Mouse (Mus musculus) right cerebral cortex, postnatal 4 days (tissue): ENCODE data around the gene Brwd1.
"Not testable (repeated sequence)": the region's sequence is repeated elsewhere in the genome, so short reads cannot be mapped to it uniquely, and the experiment has no call there.

Experiments
- DNase-seq: peaks from one replicate; pipeline ENCODE4 v3.0.0-alpha.2; 2022

Brwd1 gene

DNA sequence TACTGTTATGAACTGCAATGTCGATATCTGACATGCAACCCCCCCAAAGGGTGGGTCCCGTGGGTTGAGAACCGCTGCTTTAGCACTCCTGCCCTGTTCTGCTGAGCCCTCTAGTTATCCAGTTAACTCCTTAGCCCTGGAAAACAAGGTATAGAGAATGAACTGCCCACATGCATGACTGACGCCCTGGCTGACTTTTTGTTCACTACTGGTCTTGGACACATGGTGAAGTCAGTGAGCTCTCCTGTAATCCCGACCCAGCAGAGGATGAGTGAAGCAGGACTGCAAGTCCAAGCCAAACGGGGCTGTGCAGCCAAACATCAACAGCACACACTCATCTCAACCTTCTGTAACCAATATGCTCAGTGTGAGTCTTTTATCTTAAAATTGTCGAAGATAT is 1.8 kb downstream of the Brwd1 start:
- DNase-seq = no peak

DNA sequence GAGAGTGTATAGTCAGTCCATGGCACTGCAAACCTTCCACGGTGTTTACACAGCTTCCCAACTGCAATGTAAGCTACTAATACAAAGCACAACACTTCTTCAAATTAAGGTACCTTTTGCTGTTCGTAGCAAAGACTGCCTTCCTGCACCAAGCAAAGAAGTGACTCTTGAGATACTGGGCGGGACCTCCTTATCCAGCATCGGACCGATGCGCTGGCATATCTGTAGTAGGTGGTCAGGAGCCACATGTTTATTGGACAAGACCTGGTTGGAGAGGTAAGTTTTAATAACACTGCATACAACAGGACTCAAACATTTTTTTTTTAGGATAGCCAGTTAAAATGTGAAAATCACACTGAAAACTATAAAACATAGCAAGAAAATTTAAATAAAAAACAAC is 14.0 kb downstream of the Brwd1 start:
- no peak for DNase-seq

DNA sequence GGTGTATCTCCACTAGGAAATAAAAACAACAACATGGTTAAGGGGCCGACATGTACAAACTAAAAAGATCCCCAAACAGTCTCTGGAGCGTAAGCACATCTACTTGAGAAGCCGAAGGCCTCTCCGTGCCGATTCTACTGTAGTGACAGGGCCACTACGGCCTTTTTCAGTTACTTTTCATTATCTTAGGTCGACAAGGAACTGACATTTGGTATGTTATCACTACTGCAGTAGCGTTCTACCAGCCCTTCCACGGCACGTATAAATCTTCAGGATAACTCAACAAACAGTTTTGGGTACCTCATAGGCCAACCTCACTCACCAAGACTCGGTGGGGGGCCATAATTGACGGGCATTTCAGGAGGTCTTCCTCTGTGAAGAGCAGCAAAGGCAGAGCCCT is 16.2 kb downstream of the Brwd1 start:
- no peak for DNase-seq

DNA sequence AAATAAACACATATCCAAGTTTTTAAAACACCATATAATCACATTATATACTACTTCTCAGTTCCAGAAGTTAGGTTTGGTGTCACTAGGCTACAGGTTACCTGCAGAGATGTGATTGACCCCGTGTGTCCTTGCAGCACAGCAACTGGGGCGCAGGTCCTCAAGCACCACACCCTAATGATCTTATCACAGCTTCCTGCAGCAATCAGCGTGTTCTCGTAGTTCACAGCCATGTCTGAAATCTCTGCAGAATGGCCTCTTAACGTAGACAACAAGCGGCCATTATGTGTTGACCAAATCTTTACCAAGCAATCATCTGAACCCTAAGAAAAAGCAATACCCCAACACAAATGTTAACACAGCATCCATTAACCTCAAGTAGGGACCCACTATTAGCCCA is 17.7 kb downstream of the Brwd1 start:
- DNase-seq = no peak

DNA sequence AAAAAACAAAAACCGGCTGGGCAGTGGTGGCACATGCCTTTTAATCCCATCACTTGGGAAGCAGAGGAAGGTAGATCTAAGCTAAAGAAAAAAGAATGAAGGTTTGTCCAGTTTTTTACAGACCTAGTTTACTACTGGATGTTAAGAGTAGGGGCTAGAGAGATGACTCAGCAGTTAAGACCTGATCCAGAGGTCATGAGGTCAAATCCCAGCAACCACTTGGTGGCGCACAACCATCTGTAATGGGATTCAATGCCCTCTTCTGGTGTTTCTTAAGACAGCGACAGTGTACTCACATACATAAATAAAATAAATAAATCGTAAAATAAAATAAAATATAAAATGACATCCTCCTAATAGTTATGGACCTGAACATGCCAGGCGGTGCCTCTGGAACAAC is 38.2 kb downstream of the Brwd1 start:
- DNase-seq = no peak

DNA sequence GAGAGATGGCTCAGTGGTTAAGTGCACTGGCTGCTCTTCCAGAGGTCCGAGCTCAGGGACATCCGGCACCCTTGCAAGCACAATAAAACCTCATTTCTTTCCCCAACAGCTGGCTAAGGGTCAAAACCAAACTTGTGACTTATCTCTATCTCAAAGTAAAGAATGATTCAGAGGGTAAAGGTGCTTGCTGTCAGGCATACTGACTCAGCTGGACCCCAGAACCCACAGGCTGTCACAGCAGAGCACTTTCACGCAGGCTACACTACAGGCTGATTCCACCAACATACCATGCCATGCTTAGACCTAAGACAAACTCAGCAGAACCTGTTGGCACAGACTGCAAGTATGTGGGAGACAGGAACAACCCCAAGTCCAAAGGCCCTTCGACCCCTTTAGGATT is 41.6 kb downstream of the Brwd1 start:
- DNase-seq = no peak

DNA sequence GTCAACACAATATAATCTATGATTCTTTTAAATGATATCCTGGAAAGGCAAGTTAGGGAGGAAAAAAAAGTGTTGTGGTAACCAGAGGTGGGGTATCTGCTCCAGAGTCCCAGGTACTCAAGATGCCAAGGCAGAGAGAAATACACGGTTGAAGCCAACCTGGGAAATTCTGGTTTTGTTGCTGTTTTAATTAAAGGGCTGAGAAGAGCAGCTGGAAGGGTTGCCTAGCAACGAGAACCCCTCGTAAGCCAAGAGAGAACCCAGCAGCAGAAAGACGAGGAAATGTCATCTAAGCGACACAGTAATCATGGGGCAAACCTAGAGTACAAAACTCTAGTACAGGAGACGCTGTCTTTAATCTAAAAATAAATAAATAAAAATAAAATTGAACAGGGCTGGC is 42.8 kb downstream of the Brwd1 start:
- no peak for DNase-seq

DNA sequence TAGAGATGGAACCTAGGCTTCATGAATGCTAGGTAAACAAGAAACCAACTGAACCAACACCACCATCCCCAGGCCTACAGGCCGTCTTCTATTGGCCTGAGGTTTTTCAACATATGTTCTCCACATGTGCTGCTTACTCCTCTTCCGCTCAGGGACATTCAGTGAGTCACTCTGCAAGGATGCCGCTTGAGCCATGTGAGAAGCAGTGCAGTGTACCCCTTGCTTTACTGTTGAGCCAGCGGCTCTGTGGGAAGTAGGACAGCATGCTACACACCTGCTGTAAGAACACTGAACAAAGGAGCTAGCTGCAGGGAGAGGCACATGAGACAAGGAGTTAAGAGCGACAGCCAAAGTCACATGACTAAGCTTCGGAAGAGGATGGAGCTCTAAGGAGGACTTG is 47.9 kb downstream of the Brwd1 start:
- no peak for DNase-seq

DNA sequence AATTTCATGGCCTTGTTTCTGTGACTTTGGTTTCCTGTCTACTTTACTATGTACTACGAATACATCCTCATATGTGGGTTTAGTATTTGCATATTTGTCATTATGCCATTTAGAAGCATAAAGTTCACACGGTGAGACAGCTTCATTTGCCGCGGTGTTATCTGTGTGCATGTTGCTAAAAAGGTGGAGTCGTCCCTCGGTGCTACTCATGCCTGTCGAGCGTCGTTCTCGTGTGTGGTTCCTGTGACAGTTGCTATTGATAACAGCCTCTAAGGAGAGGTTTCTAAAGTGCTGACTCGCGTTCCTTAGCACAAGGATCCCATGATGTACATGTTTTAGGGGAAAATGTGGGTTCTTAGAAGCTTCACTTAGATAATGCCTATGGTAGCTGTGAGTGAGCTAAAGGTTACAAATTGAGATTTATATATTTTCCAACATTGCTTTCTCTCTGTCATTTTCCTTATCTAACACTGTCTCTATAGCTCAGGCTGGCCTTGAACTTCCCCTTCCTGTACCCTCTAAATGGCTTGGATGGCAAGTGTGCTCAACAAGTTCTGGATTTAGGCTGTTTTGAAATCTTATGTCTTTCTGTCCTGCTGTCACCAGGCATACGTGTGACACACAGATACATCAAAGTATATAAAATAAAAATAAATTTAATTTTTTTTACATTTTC is 49.8 kb downstream of the Brwd1 start:
- no peak for DNase-seq

DNA sequence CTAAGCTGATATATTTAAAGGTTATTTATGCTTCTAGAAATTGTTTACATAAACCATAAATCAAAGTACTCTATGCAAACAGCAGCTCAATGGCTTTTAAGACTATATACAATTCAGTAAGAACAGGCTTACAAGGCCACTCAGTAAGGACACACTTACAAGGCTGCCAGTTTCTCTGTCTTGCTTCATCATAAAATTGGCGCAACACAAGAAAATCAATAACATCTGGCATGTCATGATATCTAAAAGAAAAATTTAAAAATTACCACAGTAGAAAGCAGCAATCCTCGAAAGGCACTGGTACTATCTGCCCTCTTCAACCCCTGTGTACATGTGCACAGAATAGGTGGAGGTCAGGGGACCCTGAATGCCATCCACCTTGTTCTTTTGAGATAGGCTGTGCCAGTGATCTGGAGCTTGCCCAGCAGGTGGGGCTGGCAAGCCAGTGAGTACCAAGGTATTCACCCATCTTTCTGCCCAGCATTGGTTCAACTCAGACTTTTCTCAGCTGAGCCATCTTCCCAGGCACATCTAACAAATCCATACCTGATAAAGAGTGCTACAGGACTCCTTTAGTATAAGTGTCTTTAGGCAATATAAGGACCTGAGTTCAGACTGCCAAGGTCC is 51.7 kb downstream of the Brwd1 start:
- no peak for DNase-seq

DNA sequence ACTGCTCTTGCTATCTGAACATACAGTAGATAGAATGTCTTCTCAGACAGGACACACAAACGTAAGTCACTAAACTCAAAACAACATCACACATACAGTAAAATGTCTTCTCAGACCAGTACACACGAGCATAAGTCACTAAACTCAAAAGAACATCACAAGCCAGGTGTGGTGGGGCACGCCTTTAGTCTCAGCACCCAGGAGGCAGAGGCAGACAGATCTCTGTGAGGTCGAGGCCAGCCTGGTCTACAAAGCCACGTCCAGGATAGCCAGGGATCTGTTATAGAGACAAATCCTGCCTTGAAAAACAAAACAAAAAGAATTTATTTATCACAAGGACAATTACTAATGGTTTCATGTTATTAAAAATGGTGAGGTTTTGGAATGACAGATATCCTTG is 56.1 kb downstream of the Brwd1 start:
- DNase-seq = no peak

DNA sequence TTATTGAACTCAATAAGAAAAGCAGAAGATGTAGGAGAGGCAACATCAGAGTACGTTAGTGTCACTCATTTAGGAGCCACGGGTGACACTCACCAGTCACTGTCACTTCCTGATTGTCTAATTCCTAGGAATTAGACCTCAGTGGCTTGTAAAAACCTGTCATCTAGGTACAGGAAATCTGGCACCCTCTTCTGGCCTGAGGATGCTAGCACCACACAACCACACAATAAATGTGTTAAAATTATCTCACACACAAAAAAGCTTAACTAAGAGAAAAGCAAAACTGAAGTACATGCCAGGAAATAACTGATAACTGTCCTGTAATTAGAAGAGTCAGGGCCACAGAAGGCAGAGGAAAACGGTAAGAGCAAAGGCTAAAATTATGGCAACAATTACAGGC is 57.1 kb downstream of the Brwd1 start:
- no peak for DNase-seq

DNA sequence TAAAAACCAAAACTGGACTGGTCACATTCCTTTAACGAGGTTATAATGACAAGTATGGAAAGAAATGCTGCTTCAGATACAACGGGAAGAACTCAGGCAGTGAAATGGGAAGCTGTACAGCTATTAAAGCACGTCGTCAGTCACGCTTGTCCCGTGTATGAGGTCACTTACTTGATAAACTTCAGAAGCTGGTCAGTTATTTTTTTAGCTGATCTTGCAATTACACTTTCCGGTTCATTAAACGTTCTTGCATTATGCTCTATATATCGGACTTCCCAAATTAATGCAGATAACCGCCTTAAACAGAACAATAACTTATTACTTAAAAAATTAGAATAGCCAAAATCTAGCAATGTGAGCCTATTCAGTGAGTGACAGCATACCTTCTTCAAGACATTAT is 61.3 kb downstream of the Brwd1 start:
- DNase-seq = no peak

DNA sequence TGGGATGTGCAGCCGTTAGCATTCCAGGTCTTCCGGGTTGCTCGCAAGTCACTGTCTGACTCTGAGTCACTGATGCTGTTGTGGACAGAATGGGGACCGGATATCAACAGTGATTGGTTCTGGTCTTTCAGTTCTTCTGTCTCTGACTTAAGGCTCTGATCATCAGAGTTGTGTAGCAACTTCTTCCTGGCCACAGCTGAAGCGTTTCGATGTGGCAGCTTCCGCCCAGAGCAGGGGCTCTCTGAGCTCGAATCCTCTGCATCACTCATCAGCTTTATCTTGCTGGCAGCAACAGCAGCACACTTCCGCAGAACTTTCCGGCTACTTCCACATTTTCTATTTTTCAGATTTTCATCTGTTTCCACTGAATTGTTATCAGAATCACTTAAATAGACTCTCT is 73.2 kb downstream of the Brwd1 start:
- DNase-seq = not testable (repeated sequence)

DNA sequence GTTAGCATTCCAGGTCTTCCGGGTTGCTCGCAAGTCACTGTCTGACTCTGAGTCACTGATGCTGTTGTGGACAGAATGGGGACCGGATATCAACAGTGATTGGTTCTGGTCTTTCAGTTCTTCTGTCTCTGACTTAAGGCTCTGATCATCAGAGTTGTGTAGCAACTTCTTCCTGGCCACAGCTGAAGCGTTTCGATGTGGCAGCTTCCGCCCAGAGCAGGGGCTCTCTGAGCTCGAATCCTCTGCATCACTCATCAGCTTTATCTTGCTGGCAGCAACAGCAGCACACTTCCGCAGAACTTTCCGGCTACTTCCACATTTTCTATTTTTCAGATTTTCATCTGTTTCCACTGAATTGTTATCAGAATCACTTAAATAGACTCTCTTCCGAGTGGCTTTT is 78.0 kb downstream of the Brwd1 start:
- DNase-seq = not testable (repeated sequence)

DNA sequence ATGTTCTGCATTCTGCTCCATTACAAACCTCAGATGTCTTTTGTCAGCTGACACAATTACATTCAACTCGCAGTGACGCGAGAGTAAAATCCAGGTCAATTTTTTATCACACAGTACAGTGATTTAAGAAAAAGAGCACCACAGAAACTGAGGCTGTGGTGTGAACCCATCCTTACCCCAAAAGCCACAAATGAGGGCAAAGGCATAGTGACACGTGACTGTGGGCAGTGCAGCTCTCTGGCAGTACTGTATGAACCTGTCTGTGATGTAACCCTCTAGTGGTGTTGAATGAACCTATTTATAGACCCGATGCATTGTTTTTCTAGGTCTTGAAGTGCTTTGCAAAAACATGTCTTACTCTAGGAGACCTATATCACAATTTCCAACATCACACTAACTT is 83.0 kb downstream of the Brwd1 start:
- no peak for DNase-seq

DNA sequence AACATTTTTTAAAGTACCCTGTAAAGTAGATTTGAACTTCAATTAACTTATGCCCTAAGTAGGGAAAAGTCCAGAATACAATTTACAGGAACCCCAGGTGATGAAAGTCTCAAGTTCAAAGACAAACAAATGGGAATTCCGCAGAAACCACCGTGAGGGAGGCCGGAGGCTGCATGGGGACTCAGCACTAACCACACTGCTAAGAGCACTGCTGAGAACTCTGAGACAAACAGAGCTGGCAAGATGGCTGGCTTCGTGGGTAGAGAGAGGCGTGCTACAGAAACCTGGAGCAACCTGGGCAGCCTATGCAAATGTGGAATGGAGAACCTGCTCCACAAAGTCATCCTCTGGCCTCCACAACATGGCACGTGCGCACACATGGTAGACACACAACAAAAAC is 86.2 kb downstream of the Brwd1 start:
- no peak for DNase-seq

DNA sequence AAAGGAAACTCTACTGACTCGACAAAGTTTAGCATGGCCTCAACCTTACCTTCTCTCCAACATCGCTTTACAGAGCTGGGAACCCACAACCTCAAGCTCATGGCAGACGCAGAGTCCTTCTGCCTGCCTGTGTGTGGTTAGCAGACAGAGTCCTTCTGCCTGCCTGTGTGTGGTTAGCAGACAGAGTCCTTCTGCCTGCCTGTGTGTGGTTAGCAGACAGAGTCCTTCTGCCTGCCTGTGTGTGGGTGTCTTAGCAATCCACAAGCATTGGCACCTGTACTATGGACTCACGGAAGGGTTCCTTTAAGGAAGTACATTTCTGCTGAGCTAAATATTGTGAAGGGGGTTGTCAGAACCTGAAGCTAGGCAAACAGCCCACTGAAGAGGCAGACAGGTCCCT is 87.8 kb downstream of the Brwd1 start:
- not testable (repeated sequence) for DNase-seq

DNA sequence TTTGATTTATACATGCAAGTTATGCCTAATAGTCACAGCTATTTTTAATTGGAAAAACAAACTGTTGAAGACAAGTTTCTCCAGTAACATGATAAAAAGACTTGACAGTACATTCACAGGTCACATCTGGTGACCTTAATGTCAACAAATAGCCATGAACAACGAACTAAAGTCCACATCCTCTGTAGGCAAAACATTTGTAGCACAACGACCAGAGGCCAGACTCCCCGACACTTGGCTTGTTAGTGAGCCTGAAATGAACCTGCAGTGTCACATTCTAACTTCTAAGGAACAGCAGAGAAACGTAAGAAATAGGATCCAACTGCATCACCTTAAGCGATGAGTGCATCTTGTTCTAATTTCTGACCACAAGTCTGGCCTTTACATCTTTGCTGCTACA is 89.7 kb downstream of the Brwd1 start:
- DNase-seq = no peak

DNA sequence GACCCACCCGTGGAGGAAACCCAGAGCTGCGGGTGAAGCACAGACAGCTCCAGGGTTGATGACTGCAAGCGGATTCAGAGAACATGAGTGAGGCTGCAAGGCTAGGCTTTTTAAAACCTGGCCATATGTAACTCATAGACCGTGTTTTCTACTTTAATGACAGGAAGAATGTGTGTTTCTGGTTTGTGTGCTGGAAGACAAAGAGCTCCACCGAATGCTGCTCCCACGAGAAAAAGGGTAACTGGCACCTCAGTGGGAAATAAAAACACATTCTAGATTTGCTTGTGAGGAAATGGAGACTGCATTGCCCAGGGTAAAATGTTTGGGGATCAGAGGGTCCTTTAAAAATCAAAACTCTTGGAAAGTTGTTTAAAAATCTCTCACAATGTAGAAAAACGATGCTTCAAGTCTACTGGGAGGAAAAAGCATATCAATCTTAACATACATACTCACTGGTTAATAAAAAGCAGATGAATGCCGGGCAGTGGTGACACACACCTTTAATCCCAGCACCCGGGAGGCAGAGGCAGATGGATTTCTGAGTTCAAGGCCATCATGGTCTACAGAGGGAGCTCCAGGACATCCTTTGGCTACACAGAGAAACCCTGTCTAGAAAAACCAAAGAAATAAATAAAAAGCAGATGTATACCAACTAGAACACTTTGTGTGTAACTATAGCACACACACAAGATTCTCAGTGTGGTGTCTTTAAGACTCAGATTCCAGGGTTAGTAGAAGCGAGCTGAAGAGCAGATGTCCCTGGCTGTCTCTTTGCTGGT is 91.0 kb downstream of the Brwd1 start:
- no peak for DNase-seq

DNA sequence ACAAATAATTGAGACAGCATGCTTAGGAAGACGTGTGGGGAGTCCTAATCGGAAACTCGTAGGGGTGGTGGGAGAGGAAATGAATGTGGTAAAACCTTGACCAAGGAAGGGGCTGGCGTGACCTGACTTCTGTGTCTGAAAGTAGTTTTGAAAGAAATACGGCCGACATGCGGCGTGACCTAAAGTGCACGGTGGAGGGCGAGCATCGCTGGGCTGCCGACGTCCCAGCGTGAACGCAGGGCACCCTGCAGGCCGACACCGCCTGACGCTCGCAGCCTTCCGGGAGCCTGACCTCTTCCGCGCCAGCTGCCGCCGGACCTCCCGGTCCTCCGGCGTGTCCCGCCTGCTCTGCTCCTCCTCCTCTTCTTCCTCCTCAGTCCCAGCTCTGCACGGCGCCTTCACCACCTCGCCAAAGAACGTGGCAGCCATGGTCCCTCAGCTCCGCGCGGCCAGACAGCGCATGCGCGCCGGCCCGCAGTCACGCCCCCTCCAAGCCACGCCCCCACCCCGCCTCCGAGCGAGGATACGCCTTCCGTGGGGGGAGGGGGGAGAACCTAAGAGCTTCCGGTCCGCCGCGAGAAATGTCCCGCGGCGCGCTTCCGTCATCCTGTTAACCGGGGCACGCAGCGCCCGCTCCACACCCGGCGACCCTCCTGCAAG is 91.7 kb downstream of the Brwd1 start, which contains the start of gene Psmg1:
TSS of gene Psmg1 (minus strand) at position 499 of the 660 bp plus-strand sequence.
- DNase-seq = peak; percentile 100

DNA sequence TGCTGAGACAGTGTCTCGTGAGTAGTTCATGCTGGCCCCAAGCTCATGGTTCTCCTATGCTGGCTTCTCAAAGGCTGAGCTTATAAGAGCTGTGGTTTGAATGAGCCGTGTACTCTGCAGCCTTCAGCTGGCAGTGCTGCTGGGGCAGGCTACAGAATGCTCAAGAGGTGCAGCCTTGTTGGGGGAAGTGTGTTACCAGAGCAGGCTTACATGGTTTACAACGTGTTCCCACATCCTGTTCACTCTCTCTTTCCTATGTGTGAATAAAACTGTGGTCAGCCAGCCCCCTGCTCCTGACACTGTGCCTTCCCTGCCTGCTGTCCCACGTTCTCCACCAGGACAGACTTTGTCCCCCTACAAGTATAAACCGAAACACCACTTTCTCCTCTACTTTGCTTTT is 97.4 kb downstream of the Brwd1 start:
- DNase-seq = no peak

DNA sequence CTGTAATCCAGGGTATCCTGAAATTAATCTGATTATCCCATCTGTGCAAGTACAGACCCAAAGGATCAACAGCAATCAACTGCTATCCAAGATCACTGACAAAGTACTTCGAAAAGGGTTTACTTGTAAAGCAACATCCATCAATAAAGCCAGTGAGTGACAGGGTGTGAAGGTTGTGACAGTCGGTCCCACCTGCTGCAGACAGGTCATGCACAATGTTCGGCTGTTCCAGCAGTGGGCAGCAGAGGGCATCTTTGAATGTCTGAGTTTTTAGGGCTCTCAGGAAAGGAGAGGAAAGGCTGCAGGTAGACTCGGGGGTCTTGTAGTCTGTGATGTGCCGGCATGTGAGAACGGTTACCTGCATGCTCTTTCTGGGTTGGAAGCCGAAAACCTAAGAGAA is 98.7 kb downstream of the Brwd1 start:
- no peak for DNase-seq

DNA sequence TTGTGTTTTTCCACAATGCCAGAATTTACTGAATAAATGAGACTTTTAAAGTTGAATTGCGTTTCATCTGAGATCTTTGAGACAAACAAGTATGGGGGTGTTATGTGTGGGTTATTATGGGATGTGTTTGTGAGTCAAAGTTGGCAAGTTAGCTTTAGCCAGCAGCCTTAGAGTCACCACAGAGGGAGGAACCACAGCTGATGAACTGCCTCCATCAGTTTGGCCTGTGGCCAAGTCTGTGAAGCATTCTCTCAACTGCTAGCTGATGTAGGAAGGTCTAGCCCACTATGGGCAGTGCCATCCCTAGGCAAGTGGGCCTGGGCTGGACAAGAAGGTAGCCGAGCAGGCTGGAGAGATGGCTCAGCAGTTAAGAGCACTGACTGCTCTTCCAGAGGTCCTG is 111.5 kb downstream of the Brwd1 start:
- DNase-seq = no peak
